In the genomic region with DNA sequence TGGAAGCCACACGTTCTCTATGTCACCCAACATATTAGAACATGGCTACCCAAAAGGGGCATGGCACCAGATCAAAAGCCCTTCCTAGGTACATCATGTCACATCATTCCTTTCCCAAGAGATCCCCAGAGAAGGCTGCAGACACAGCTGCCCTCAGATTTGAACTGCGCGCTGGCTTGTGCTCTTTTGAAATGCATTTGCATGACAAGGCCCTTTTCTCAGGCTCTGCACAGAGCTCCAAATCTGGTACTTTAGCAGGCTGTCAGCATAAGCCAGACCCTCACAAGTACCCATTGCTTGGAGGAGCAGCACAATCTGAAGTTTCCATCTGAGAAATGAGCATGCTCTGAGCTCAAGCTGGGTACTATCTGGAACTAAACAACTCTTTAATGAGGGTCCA, we compare ENCODE assay signal across 20 mouse cellular contexts.
A peak's percentile ranks its signal among the peaks of the same experiment; 100 is the strongest.
DNase-seq lines count a peak whose midpoint lies in the region; ATAC-seq and TF ChIP-seq lines count a peak whose summit lies in the region.
"Had no signal": no experiment of that assay in that cellular context is flagged by ENCODE, and none has a peak within 500 bp of the region (broad histone marks: within the 10 kb centered on the region; RNA-seq: fewer than 3 reads in every experiment).

No protein-coding gene starts in this region.

- peak; percentile 11 for DNase-seq in embryo, embryonic 11 days
- no peak for DNase-seq in embryo, embryonic 10 days (ENCODE audit: low spot score)
- DNase-seq in midbrain, embryonic 11.5 days (ENCODE audit: low spot score, missing footprints), result peak; percentile 84
- no peak for DNase-seq in midbrain, postnatal 0 days (ENCODE audit: low spot score)
- no peak for DNase-seq in neural tube, embryonic 10.5 days (ENCODE audit: extremely low spot score, low spot score)
- no peak for DNase-seq in thymus, adult 18-20 months
- DNase-seq: adrenal gland, adult 8-10 months; adrenal gland, postnatal 36 days; cerebellum, adult 11 months; cerebellum, adult 9-10 months; cerebellum, postnatal 25 days; gastrocnemius, postnatal 36 days; heart, postnatal 36 days had no signal

- WGBS in midbrain, embryonic 11.5 days, result 48% methylated on average over 3 of the region's 3 CpGs
- 41% methylated on average over 3 of the region's 3 CpGs for WGBS in midbrain, postnatal 0 days
- 45% methylated on average over 3 of the region's 3 CpGs for WGBS in neural tube, embryonic 12.5 days

- H3K4me3 ChIP-seq in midbrain, embryonic 11.5 days (ENCODE audit: low read depth, low read length), result no peak overlapping the region
- no peak overlapping the region for H3K4me3 ChIP-seq in midbrain, postnatal 0 days (ENCODE audit: low read depth, low read length)
- H3K4me3 ChIP-seq in neural tube, embryonic 12.5 days, result no peak overlapping the region
- H3K4me3 ChIP-seq: embryonic facial prominence, embryonic 13.5 days; heart, embryonic 13.5 days; hindbrain, embryonic 12.5 days had no signal

- H3K27ac ChIP-seq in midbrain, embryonic 11.5 days (ENCODE audit: low read depth, low read length), result no peak overlapping the region
- H3K27ac ChIP-seq in midbrain, postnatal 0 days (ENCODE audit: low read depth, low read length), result no peak overlapping the region
- no peak overlapping the region for H3K27ac ChIP-seq in neural tube, embryonic 12.5 days
- H3K27ac ChIP-seq: embryonic facial prominence, embryonic 13.5 days; heart, embryonic 13.5 days; hindbrain, embryonic 12.5 days had no signal

- no peaks in the 10 kb centered on the region for H3K27me3 ChIP-seq in midbrain, embryonic 11.5 days (ENCODE audit: control insufficient read depth, insufficient read depth, low read length)
- H3K27me3 ChIP-seq in midbrain, postnatal 0 days (ENCODE audit: insufficient read depth, low read length), result no peaks in the 10 kb centered on the region
- H3K27me3 ChIP-seq in neural tube, embryonic 12.5 days (replicated peaks), result no peaks in the 10 kb centered on the region
- H3K27me3 ChIP-seq: embryonic facial prominence, embryonic 13.5 days; heart, embryonic 13.5 days; hindbrain, embryonic 12.5 days; Patski had no signal

- ATAC-seq in midbrain, embryonic 11.5 days (ENCODE audit: low FRiP score), result peak; percentile 62; the same call in 1 of the 2 replicates
- no peak for ATAC-seq in midbrain, postnatal 0 days (ENCODE audit: low FRiP score)
- 0 out of 2 replicates have a peak, but pooled peaks have one; percentile 38 for ATAC-seq in neural tube, embryonic 12.5 days (ENCODE audit: low FRiP score, low read depth)
- ATAC-seq: forebrain, embryonic 14.5 days; hindbrain, embryonic 16.5 days; Patski had no signal

- H3K4me1 ChIP-seq in midbrain, embryonic 11.5 days (ENCODE audit: control insufficient read depth, insufficient read depth, low read length), result peaks cover 7% of the 10 kb centered on the region
- H3K4me1 ChIP-seq in midbrain, postnatal 0 days (ENCODE audit: insufficient read depth, low read length), result no peaks in the 10 kb centered on the region
- no peaks in the 10 kb centered on the region for H3K4me1 ChIP-seq in neural tube, embryonic 12.5 days

- H3K9ac ChIP-seq in midbrain, embryonic 11.5 days (ENCODE audit: low read length), result no peak overlapping the region
- H3K9ac ChIP-seq in midbrain, postnatal 0 days (replicated peaks; ENCODE audit: low read length, poor library complexity, severe bottlenecking), result no peak overlapping the region
- H3K9ac ChIP-seq in neural tube, embryonic 12.5 days, result no peak overlapping the region
- H3K9ac ChIP-seq: embryonic facial prominence, embryonic 13.5 days; heart, embryonic 13.5 days; hindbrain, embryonic 12.5 days had no signal

- H3K9me3 ChIP-seq in midbrain, embryonic 11.5 days (ENCODE audit: control insufficient read depth, low read length), result no peaks in the 10 kb centered on the region
- no peaks in the 10 kb centered on the region for H3K9me3 ChIP-seq in midbrain, postnatal 0 days (ENCODE audit: low read length)
- H3K9me3 ChIP-seq in neural tube, embryonic 12.5 days, result no peaks in the 10 kb centered on the region
- H3K9me3 ChIP-seq: embryonic facial prominence, embryonic 13.5 days; heart, embryonic 13.5 days; hindbrain, embryonic 12.5 days had no signal

- no peaks in the 10 kb centered on the region for H3K36me3 ChIP-seq in midbrain, embryonic 11.5 days (ENCODE audit: control insufficient read depth, insufficient read depth, low read length)
- H3K36me3 ChIP-seq in midbrain, postnatal 0 days (ENCODE audit: insufficient read depth, low read length), result no peaks in the 10 kb centered on the region
- no peaks in the 10 kb centered on the region for H3K36me3 ChIP-seq in neural tube, embryonic 12.5 days
- H3K36me3 ChIP-seq: hindbrain, embryonic 12.5 days had no signal

- TF ChIP-seq CTCF in midbrain, postnatal 0 days (IDR thresholded peaks at IDR 0.05), result no peak

- H3K4me2 ChIP-seq in midbrain, embryonic 11.5 days, result no peak overlapping the region
- H3K4me2 ChIP-seq in midbrain, postnatal 0 days (ENCODE audit: low read depth, low read length, poor library complexity, severe bottlenecking), result no peak overlapping the region
- H3K4me2 ChIP-seq in neural tube, embryonic 12.5 days (replicated peaks), result no peak overlapping the region
- H3K4me2 ChIP-seq: embryonic facial prominence, embryonic 13.5 days; heart, embryonic 13.5 days; hindbrain, embryonic 12.5 days had no signal

Comparison
In these comparisons a context has a peak if more than half of its experiments do, and no peak if none do; other contexts are left out.
1. DNase-seq: peak in embryo, embryonic 11 days (single experiment) and midbrain, embryonic 11.5 days (single experiment); none in embryo, embryonic 10 days (single experiment), midbrain, postnatal 0 days (single experiment), neural tube, embryonic 10.5 days (single experiment) and thymus, adult 18-20 months (0 of 2).